Mouse (Mus musculus) embryonic facial prominence, embryonic 13.5 days (tissue): ENCODE data around the gene Schip1. TPM values are rescaled to one million over a fixed set of nuclear protein-coding genes. Genes with fewer than 3 reads are reported as not detected.

ENCODE experiments used
- ATAC-seq: fragments of 200-750 bp; cut with Nextera tagmentation; 2 replicates; pipeline ENCODE4 v1.8.0; 2017; ENCODE audit warnings: low read depth; ENCODE audit not compliant: insufficient number of reproducible peaks, insufficient read depth, low FRiP score, low TSS enrichment
- H3K27ac ChIP-seq: fragments of 300-500 bp; sonication (generic); 2 replicates; pipeline ENCODE4 v1.5.1; 2015; ENCODE audit warnings: moderate library complexity, mild to moderate bottlenecking, inconsistent platforms
- H3K27me3 ChIP-seq: fragments of 300-500 bp; sonication (generic); 2 replicates; pipeline ENCODE4 v1.6.1; 2015; ENCODE audit warnings: mild to moderate bottlenecking, inconsistent platforms
- H3K36me3 ChIP-seq: fragments of 300-500 bp; sonication (generic); 2 replicates; pipeline ENCODE4 v1.6.1; 2015; ENCODE audit warnings: mild to moderate bottlenecking, inconsistent platforms
- H3K4me1 ChIP-seq: fragments of 300-500 bp; sonication (generic); 2 replicates; pipeline ENCODE4 v1.6.1; 2015; ENCODE audit warnings: inconsistent platforms
- H3K4me2 ChIP-seq: fragments of 300-500 bp; sonication (generic); 2 replicates; pipeline ENCODE4 v1.6.1; 2015; ENCODE audit warnings: moderate library complexity, mild to moderate bottlenecking, inconsistent platforms
- H3K4me3 ChIP-seq: fragments of 300-500 bp; sonication (generic); 2 replicates; pipeline ENCODE4 v1.5.1; 2015; ENCODE audit warnings: mild to moderate bottlenecking, inconsistent platforms
- H3K9ac ChIP-seq: fragments of 300-500 bp; sonication (generic); 2 replicates; pipeline ENCODE4 v1.6.1; 2015; ENCODE audit warnings: mild to moderate bottlenecking, inconsistent platforms
- H3K9me3 ChIP-seq: fragments of 300-500 bp; sonication (generic); 2 replicates; pipeline ENCODE4 v1.6.1; 2016; ENCODE audit warnings: inconsistent platforms
- WGBS: fragments of 180-500 bp; shearing (Covaris S2); methylation state at CpG from one replicate; pipeline ENCODE4 v1.1.7; 2015; ENCODE audit warnings: mixed read lengths; 5-methylcytosine and 5-hydroxymethylcytosine counted together
- polyA plus RNA-seq: library from polyadenylated mRNA; unstranded; fragments of >200 nt; fragmentation: Nextera tagmentation; extraction: Ambion mirVana; gene quantifications from 2 replicates; pipeline ENCODE4 v1.2.1, GENCODE M21; 2015

Schip1 gene
- polyA plus RNA-seq, 1 experiment from 2014 or later, result 20.5 TPM

DNA sequence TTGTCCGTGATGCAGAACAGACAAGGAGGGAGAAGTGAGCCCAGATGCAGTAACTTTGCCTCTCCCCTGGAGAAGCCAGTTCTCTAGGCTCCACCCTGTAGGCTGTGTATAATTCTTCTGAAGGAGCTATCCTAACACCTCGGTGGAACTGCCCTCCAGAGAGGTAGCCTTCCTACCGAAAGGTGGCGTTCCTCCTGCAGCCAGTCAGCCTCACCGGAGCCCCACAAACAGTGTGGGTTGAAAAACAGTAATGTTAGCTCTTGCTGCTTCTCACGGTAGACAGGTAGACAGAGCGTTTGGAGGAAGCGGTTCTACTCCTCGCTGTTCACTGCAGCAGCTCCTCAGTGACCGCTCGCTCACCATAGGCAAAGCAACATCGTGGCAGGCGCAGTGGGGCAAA is 517.0 kb downstream of the Schip1 start:
- Histone ChIP-seq H3K4me1 (peaks cover 35% of the 10 kb centered on the region), H3K27me3 (peaks cover 4% of the 10 kb centered on the region; the same call in 1 of the 2 replicates), H3K9ac (no peak overlapping the region), H3K4me2 (no peak overlapping the region), H3K36me3 (no peaks in the 10 kb centered on the region), H3K4me3 (no peak overlapping the region), H3K9me3 (no peaks in the 10 kb centered on the region), H3K27ac (no peak overlapping the region)
- 64% methylated on average over 13 of the region's 13 CpGs for WGBS
- no peak for ATAC-seq

DNA sequence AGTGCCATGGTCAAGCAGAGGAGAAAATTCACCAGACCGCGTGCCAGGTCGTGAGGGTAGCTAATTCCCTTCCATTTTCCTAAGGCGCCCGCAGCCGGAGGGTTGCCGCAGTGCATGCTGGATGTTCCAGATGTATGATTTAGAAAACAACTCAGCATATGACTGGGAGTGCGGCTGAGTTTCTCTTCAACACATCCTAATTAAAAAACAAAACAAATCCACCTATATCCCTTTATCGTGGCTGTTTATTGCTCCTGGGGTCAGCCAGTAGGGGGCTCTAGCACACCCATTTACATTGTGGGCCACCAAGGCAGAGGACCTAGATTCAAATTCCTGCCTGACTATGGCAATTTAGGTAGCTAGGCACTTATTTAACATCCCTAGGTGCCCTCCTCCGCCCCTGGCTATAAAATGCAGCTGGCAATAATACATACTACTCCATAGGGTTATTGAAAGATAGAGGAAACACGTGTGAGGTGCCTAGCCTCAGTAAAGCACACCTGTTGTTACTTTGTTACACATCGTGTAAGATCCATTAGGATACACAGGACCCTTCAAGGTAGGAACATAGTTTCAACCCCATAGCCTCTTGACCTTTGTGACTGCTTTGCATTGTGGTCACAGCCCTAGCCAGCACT is 517.6 kb downstream of the Schip1 start:
- Histone ChIP-seq H3K4me3 (no peak overlapping the region), H3K27ac (0 out of 2 replicates have a peak overlapping the region, but pooled peaks have one; percentile 68), H3K4me2 (peak overlapping the region; percentile 48; the same call in 1 of the 2 replicates), H3K9ac (no peak overlapping the region), H3K9me3 (no peaks in the 10 kb centered on the region), H3K36me3 (no peaks in the 10 kb centered on the region), H3K27me3 (no peaks in the 10 kb centered on the region), H3K4me1 (peaks cover 38% of the 10 kb centered on the region)
- WGBS, result 62% methylated on average over 12 of the region's 12 CpGs
- ATAC-seq, result peak; percentile 69; the same call in 1 of the 2 replicates

DNA sequence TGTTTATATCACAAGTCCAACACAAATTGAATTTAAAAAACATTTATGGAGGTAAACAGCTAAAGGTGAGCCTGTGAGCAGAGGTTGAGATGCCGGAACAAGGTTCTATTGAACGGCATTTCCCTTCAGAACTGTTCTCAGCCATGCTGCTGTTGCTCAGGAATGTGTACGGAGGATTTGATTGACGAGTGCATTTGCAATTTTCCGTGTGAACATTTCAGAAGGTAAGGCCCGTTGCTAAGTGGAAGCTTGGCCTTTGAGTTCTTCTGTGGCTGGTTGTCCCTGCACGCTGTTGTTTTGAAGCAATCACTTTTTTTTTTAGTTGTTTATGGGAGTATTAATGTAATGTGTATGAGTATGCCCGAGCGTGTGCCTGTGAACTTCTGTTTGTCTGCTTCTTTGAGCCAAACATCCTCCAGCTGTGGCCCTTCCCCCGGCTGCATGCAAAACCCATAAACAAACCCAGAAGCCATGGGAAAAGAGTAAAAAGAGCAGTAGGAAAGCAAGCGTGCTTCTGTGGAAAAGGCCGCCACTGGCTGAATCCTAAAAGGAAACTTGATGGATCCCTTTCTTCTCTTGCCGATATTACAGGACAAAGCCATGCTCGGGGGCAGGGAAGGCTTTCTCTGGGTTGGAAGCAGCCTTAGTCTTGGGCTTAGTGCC is 518.6 kb downstream of the Schip1 start:
- no peaks in the 10 kb centered on the region for H3K9me3 ChIP-seq
- H3K4me2 ChIP-seq, result peak overlapping the region; percentile 48
- ATAC-seq, result no peak
- peak overlapping the region; percentile 68 for H3K27ac ChIP-seq
- H3K9ac ChIP-seq, result 0 out of 2 replicates have a peak overlapping the region, but pooled peaks have one; percentile 32
- 4% methylated on average over 14 of the region's 14 CpGs for WGBS
- H3K36me3 ChIP-seq, result no peaks in the 10 kb centered on the region
- H3K4me3 ChIP-seq, result peak overlapping the region; percentile 17
- no peaks in the 10 kb centered on the region; the same call in 1 of the 2 replicates for H3K27me3 ChIP-seq
- H3K4me1 ChIP-seq, result peaks cover 42% of the 10 kb centered on the region

DNA sequence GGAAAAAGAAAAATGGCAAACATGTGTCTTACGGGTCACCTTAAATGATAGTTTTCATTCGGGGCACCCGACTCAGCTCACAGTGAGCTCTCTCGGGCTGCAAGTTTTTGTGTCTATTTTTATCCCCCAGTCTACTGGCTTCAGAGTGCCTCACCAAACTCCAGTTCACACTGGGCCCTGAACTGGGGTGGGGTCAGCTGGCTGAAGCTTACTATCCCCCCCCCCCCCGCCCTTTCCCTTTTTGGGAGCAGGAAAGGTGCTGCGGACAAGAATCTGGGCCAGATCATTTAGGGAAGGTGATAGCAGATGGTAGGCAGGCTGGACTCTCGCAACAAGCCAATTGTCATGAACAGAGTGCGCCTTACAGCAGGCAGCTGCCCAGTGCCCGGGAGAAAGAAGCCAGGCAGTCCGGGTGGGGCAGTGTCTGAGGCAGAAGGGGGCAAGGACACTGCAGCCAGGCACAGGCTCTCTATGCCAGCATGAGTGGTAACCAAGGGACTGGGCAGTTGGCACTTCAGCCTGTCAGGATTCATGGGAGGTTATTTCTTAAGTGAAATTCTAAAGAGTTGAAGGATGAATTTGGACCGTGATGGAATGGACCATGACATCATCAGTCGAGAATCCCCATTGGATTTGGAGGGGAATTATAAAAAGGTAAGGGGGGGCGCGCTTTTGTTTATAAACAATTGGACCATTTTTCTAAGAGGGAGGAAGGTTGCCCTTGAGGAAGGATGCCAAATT is 519.3 kb downstream of the Schip1 start:
- Histone ChIP-seq H3K9ac (peak overlapping the region; percentile 32; the same call in 1 of the 2 replicates), H3K4me3 (0 out of 2 replicates have a peak overlapping the region, but pooled peaks have one; percentile 17), H3K36me3 (no peaks in the 10 kb centered on the region), H3K27me3 (no peaks in the 10 kb centered on the region; the same call in 1 of the 2 replicates), H3K4me2 (peak overlapping the region; percentile 48), H3K27ac (peak overlapping the region; percentile 68; the same call in 1 of the 2 replicates), H3K9me3 (no peaks in the 10 kb centered on the region), H3K4me1 (peaks cover 42% of the 10 kb centered on the region)
- WGBS, result 34% methylated on average over 14 of the region's 14 CpGs
- ATAC-seq, result no peak

DNA sequence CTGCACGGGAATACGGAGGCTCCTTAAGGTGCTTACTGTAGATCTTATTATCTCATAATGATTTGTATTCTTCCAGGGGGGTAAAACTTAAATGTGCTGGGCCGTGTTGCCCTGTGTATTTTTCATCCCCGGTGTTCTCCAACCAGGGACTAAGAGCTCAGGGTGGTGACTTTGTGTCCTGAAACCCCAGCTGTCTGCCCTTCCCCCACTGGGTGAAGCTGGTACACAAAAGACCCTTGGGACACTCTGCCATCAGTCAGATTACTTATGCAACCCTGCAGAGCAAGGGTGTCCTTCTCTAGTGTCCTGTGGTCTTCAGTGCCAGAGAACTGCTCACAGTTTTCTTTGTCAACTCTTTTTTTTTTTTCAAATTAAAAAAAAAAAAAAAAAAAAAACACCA is 520.6 kb downstream of the Schip1 start:
- WGBS, result 70% methylated on average over 4 of the region's 4 CpGs
- Histone ChIP-seq H3K36me3 (no peaks in the 10 kb centered on the region), H3K27me3 (no peaks in the 10 kb centered on the region; the same call in 1 of the 2 replicates), H3K9ac (no peak overlapping the region), H3K27ac (no peak overlapping the region), H3K4me1 (peaks cover 42% of the 10 kb centered on the region), H3K4me3 (no peak overlapping the region), H3K9me3 (no peaks in the 10 kb centered on the region), H3K4me2 (no peak overlapping the region)
- ATAC-seq, result no peak

DNA sequence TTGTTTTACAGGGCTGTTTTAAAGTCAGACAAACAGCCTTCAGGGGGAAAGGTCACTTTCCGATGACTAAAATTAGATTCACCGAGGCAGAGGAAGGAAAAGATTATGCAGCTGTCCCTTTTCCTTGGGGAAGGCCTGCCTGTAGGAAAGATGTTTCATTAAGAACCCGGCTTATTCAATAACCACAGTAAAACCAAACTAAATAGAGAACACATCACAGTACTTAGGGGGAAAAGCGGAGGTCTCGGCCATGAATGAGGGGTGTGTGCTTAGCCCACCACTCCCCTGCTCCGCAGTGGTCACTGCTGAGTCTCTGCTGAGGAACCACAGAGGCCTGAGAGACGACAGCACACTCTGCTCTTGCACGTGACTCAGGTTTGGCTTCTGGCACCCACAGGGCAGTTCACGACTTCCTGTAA is 522.1 kb downstream of the Schip1 start:
- Histone ChIP-seq H3K9ac (no peak overlapping the region), H3K27me3 (no peaks in the 10 kb centered on the region; the same call in 1 of the 2 replicates), H3K4me2 (peak overlapping the region; percentile 20), H3K4me3 (no peak overlapping the region), H3K27ac (no peak overlapping the region), H3K4me1 (peaks cover 49% of the 10 kb centered on the region), H3K36me3 (no peaks in the 10 kb centered on the region), H3K9me3 (no peaks in the 10 kb centered on the region)
- 21% methylated on average over 9 of the region's 9 CpGs for WGBS
- no peak for ATAC-seq

DNA sequence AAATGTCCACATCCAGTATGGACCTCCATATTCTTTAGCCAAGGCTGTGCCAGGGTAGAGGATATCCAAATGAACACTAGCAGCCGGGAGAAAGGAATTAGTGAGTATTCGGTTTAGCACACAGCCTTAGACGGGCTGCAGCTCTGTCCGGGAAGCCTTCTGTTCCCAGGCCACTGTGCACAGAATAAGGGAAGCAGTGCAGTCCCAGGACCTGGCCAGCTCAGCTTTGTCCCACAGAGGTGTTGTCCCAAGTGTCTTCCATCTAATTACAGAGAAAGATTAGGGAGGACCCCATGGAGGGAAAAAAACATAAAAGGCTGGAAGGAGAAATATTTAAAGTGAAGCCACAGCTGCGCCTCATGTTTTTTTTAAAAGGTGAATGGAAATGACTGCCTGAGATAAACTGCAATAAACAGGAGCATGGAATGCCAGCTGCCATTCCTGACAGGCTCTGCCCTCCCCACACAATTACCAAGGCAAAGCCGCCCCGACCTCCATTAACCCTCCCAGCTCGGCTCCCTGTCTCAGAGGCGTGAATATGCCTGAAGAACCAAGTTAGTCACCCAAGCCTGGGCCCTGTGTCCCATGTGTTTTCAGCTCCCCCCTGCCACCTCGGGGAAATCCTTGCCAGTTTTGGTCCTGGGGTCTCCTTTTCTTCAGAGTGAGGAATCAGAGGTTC is 523.1 kb downstream of the Schip1 start:
- 55% methylated on average over 10 of the region's 10 CpGs for WGBS

DNA sequence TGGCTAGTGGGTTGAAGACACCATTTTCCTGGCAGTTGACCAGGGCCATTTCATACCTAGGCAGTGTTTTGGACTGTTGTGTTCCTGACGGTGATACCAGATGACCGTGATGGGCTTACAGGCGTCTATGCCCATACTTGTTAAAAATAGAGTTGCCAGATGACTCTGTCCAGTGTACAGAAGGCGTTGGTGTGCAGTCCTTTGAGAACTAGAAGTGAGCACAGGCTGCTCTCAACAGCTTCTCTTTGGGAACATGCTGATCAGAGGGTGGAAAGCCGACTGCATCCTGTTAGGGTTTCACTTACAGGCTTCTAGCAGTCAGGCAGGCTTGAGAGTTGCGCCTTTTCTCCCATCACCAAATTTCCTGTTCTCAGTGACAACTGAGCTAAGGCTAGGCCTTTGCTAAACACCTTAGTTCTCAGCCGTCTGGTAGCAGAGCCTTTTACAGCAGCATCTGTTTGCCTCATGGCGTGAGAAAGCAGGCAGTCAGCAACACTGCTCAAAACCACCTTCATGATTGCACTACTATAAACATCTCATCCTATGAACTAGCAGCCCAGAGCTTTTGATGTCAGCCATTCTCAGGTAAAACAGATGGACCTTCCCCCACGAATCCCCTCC is 524.7 kb downstream of the Schip1 start:
- Histone ChIP-seq H3K4me3 (no peak overlapping the region), H3K9me3 (no peaks in the 10 kb centered on the region), H3K9ac (no peak overlapping the region), H3K27me3 (no peaks in the 10 kb centered on the region; the same call in 1 of the 2 replicates), H3K27ac (no peak overlapping the region), H3K4me1 (peaks cover 27% of the 10 kb centered on the region), H3K36me3 (no peaks in the 10 kb centered on the region), H3K4me2 (no peak overlapping the region)
- no peak for ATAC-seq
- WGBS, result 66% methylated on average over 9 of the region's 9 CpGs

More for the DNA sequence above, 523.1 kb downstream of the Schip1 start:
- Histone ChIP-seq H3K36me3 (no peaks in the 10 kb centered on the region), H3K4me3 (no peak overlapping the region), H3K9me3 (no peaks in the 10 kb centered on the region), H3K9ac (no peak overlapping the region), H3K4me2 (no peak overlapping the region), H3K4me1 (peaks cover 44% of the 10 kb centered on the region), H3K27ac (no peak overlapping the region), H3K27me3 (no peaks in the 10 kb centered on the region; the same call in 1 of the 2 replicates)
- no peak for ATAC-seq

DNA sequence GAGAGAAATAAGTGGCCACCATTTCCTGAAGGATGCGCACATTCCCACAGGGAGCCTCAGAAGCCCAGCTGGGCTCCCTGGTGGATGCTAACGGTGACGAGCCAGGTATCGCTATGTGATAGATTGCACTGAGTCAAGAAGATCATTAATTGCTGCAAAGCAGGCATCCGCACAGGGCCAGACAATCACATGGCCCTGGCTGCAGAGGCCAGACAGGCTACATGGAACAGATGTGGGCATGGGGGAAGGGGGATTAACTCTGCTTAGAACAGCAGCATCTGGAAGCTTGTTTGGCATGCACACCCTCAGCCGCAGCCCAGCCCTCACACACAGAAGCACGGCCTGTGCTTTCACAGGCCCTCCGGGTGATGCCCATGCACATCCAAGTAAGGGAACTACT is 525.8 kb downstream of the Schip1 start:
- Histone ChIP-seq H3K4me2 (no peak overlapping the region), H3K27ac (no peak overlapping the region), H3K4me1 (peaks cover 23% of the 10 kb centered on the region), H3K4me3 (no peak overlapping the region), H3K36me3 (no peaks in the 10 kb centered on the region), H3K9me3 (no peaks in the 10 kb centered on the region), H3K9ac (no peak overlapping the region), H3K27me3 (no peaks in the 10 kb centered on the region; the same call in 1 of the 2 replicates)
- ATAC-seq, result peak; percentile 56; the same call in 1 of the 2 replicates
- 35% methylated on average over 8 of the region's 8 CpGs for whole genome bisulfite sequencing

DNA sequence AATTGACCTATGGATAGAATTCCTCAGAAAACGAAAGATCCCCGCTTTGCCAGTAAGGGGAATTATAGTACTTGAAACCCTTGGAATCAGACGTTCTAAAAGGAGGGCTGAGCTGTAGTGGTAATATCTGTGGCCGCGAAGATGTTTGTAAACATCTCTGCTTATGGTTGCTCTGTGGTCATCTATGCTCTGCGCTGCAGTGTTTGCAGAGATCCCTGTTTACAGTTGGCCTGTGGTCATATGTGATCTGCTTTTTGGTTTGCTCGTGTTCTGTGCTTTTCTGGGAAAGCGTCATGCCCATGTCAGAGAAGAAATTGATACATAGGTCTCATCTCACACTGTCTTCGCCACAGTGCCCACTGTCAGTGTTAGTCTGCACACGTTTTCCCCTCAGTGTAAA is 528.0 kb downstream of the Schip1 start:
- WGBS, result 68% methylated on average over 10 of the region's 10 CpGs
- no peaks in the 10 kb centered on the region for H3K9me3 ChIP-seq
- H3K27me3 ChIP-seq, result no peaks in the 10 kb centered on the region; the same call in 1 of the 2 replicates
- no peak overlapping the region for H3K9ac ChIP-seq
- H3K27ac ChIP-seq, result no peak overlapping the region
- H3K4me3 ChIP-seq, result no peak overlapping the region
- no peak overlapping the region for H3K4me2 ChIP-seq
- H3K4me1 ChIP-seq, result peaks cover 8% of the 10 kb centered on the region
- no peak for ATAC-seq
- H3K36me3 ChIP-seq, result no peaks in the 10 kb centered on the region
